Mouse (Mus musculus) myocyte (in vitro differentiated cells): ENCODE measurements at regions not wholly inside any gene's neighbourhood (a gene's known extent, or its start where the extent isn't known, plus 50 kb on each side); places are given as distances from the start of the nearest gene placed in this dataset.
"Not testable (repeated sequence)": the region's sequence is repeated elsewhere in the genome, so short reads cannot be mapped to it uniquely, and the experiment has no call there.

Source experiments
- CEBPB ChIP-seq: IDR thresholded peaks from 2 replicates; pipeline ENCODE4 v1.6.1; 2011; ENCODE audit warnings: mild to moderate bottlenecking, moderate library complexity; ENCODE audit not compliant: poor library complexity, insufficient read depth, severe bottlenecking
- E2F4 ChIP-seq: IDR thresholded peaks from one replicate; pipeline ENCODE4 v1.6.1; 2011; ENCODE audit warnings: mild to moderate bottlenecking, control low read depth, moderate library complexity; ENCODE audit not compliant: insufficient read depth
- MYOG ChIP-seq, 3 experiments: IDR thresholded peaks; one replicate each; pipeline ENCODE4 v1.6.1; 2011; ENCODE audit warnings: control low read depth in 2 of 3, low read depth in 2 of 3, mild to moderate bottlenecking in 2 of 3; ENCODE audit not compliant: insufficient read length in 2 of 3, control insufficient read depth in 1 of 3, insufficient read depth in 1 of 3
- POLR2A ChIP-seq: IDR thresholded peaks from one replicate; pipeline ENCODE4 v1.6.1; 2011; ENCODE audit warnings: low read depth, mild to moderate bottlenecking, control low read depth, moderate library complexity; ENCODE audit not compliant: insufficient read length
- TCF12 ChIP-seq: IDR thresholded peaks from one replicate; pipeline ENCODE4 v1.6.1; 2011; ENCODE audit warnings: mild to moderate bottlenecking, control low read depth; ENCODE audit not compliant: poor library complexity, insufficient read depth, severe bottlenecking
- USF1 ChIP-seq: IDR thresholded peaks from one replicate; pipeline ENCODE4 v1.6.1; 2011; ENCODE audit warnings: low read depth, mild to moderate bottlenecking, control low read depth, moderate library complexity

DNA sequence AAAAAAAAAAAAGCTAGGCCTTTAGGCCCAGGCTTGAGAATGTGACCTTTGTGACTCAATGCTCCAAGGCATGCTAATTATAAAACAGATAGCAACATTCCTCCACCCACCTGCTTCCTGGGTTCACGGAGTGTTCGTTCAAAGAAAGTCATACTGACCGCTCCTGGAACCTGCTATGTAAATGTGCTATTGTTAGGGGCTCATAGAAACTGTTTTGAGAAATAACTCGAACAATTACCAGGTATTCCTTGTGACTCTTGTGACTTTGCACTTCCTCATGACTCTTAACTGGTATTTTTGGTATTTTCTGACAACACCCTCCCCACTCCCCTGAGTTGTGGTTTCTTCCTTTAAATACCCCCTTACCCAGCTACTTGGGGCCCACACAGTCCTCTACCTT lies 147.5 kb downstream of the Glrx3 start:
- TF ChIP-seq TCF12; POLR2A; USF1; CEBPB; MYOG (IDR thresholded peaks at IDR 0.05; ENCODE audit: control insufficient read depth in 1 of 3, insufficient read depth in 1 of 3, insufficient read length in 2 of 3, low read depth in 2 of 3); E2F4: not testable (repeated sequence)
